ENCODE assay signal across 11 mouse cellular contexts in genomic region chr7:99295104-99295503, GRCm38 (mm10). TPM values are rescaled to one million over a fixed set of nuclear protein-coding genes. Genes with fewer than 3 reads are reported as not detected.
DNase-seq lines count a peak whose midpoint lies in the region; ATAC-seq and TF ChIP-seq lines count a peak whose summit lies in the region.
"Had no signal": no experiment of that assay in that cellular context is flagged by ENCODE, and none has a peak within 500 bp of the region (broad histone marks: within the 10 kb centered on the region; RNA-seq: fewer than 3 reads in every experiment).

No protein-coding gene starts in this region.

- H3K9me3 ChIP-seq in hindbrain, embryonic 14.5 days (ENCODE audit: control insufficient read depth, low read length): no peaks in the 10 kb centered on the region
- no peaks in the 10 kb centered on the region for H3K9me3 ChIP-seq in hindbrain, embryonic 11.5 days (ENCODE audit: control insufficient read depth, low read length)
- no peaks in the 10 kb centered on the region for H3K9me3 ChIP-seq in embryonic facial prominence, embryonic 15.5 days (replicated peaks)
- H3K9me3 ChIP-seq in hindbrain, embryonic 15.5 days: no peaks in the 10 kb centered on the region
- H3K9me3 ChIP-seq in liver, embryonic 11.5 days (ENCODE audit: control insufficient read depth, low read length): no peaks in the 10 kb centered on the region
- H3K9me3 ChIP-seq: liver, embryonic 13.5 days; midbrain, embryonic 12.5 days had no signal

- no peak for DNase-seq in hindbrain, embryonic 14.5 days (ENCODE audit: low spot score)
- no peak for DNase-seq in hindbrain, embryonic 11.5 days (ENCODE audit: low spot score)
- DNase-seq in liver, embryonic 11.5 days (ENCODE audit: low spot score): no peak
- DNase-seq in testis, postnatal 10 days (ENCODE audit: low spot score): no peak
- DNase-seq in cerebellum, adult 8-10 months: no peak
- DNase-seq: cerebellum, adult 2 months; liver, embryonic 13.5 days had no signal

- peaks cover 22% of the 10 kb centered on the region for H3K36me3 ChIP-seq in hindbrain, embryonic 14.5 days (replicated peaks; ENCODE audit: control insufficient read depth, insufficient read depth)
- no peaks in the 10 kb centered on the region for H3K36me3 ChIP-seq in hindbrain, embryonic 11.5 days (ENCODE audit: control insufficient read depth, insufficient read depth, low read length)
- no peaks in the 10 kb centered on the region for H3K36me3 ChIP-seq in C2C12 (ENCODE audit: control insufficient read depth, insufficient read depth)
- no peaks in the 10 kb centered on the region for H3K36me3 ChIP-seq in embryonic facial prominence, embryonic 15.5 days
- peaks cover 11% of the 10 kb centered on the region for H3K36me3 ChIP-seq in hindbrain, embryonic 15.5 days
- H3K36me3 ChIP-seq in liver, embryonic 11.5 days (ENCODE audit: control insufficient read depth, insufficient read depth, low read length): no peaks in the 10 kb centered on the region
- H3K36me3 ChIP-seq: liver, embryonic 13.5 days had no signal

- peaks cover 16% of the 10 kb centered on the region for H3K79me2 ChIP-seq in C2C12 (ENCODE audit: control insufficient read depth, insufficient read depth)

- H3ac ChIP-seq in C2C12 (ENCODE audit: control insufficient read depth, insufficient read length, low read depth): no peak overlapping the region

- TF ChIP-seq CTCF in C2C12 (IDR thresholded peaks at IDR 0.05; ENCODE audit: control insufficient read depth, insufficient read depth, insufficient read length): no peak

- 64% methylated on average over 8 of the region's 8 CpGs for WGBS in hindbrain, embryonic 14.5 days
- 78% methylated on average over 8 of the region's 8 CpGs for WGBS in hindbrain, embryonic 11.5 days
- 40% methylated on average over 8 of the region's 8 CpGs for WGBS in embryonic facial prominence, embryonic 15.5 days
- 65% methylated on average over 8 of the region's 8 CpGs for WGBS in hindbrain, embryonic 15.5 days
- 74% methylated on average over 8 of the region's 8 CpGs for WGBS in liver, embryonic 11.5 days

- no peak overlapping the region for H3K4me2 ChIP-seq in hindbrain, embryonic 14.5 days (replicated peaks)
- no peak overlapping the region for H3K4me2 ChIP-seq in hindbrain, embryonic 11.5 days (replicated peaks; ENCODE audit: low read depth, low read length)
- no peak overlapping the region for H3K4me2 ChIP-seq in embryonic facial prominence, embryonic 15.5 days (replicated peaks)
- H3K4me2 ChIP-seq in hindbrain, embryonic 15.5 days: no peak overlapping the region
- H3K4me2 ChIP-seq in liver, embryonic 11.5 days: no peak overlapping the region
- H3K4me2 ChIP-seq: liver, embryonic 13.5 days; midbrain, embryonic 12.5 days had no signal

- H3K79me3 ChIP-seq in C2C12 (ENCODE audit: low read depth): no peaks in the 10 kb centered on the region

- H3K9ac ChIP-seq in hindbrain, embryonic 14.5 days: no peak overlapping the region
- no peak overlapping the region for H3K9ac ChIP-seq in hindbrain, embryonic 11.5 days (ENCODE audit: low read depth, low read length)
- H3K9ac ChIP-seq in embryonic facial prominence, embryonic 15.5 days: no peak overlapping the region
- no peak overlapping the region for H3K9ac ChIP-seq in hindbrain, embryonic 15.5 days
- H3K9ac ChIP-seq in liver, embryonic 11.5 days (ENCODE audit: low read depth, low read length): no peak overlapping the region
- H3K9ac ChIP-seq: liver, embryonic 13.5 days; midbrain, embryonic 12.5 days had no signal

- H3K27ac ChIP-seq in hindbrain, embryonic 14.5 days: peak overlapping the region; percentile 47
- no peak overlapping the region for H3K27ac ChIP-seq in hindbrain, embryonic 11.5 days (ENCODE audit: low read depth, low read length)
- no peak overlapping the region; the same call in 1 of the 2 replicates for H3K27ac ChIP-seq in embryonic facial prominence, embryonic 15.5 days (replicated peaks)
- H3K27ac ChIP-seq in hindbrain, embryonic 15.5 days (replicated peaks): peak overlapping the region; percentile 55; the same call in 1 of the 2 replicates
- no peak overlapping the region for H3K27ac ChIP-seq in liver, embryonic 11.5 days (ENCODE audit: low read depth, low read length)
- H3K27ac ChIP-seq: liver, embryonic 13.5 days; midbrain, embryonic 12.5 days had no signal

- no peak for ATAC-seq in hindbrain, embryonic 14.5 days (ENCODE audit: low FRiP score)
- no peak for ATAC-seq in hindbrain, embryonic 11.5 days (ENCODE audit: low FRiP score)
- ATAC-seq in embryonic facial prominence, embryonic 15.5 days (ENCODE audit: insufficient number of reproducible peaks, low FRiP score, low TSS enrichment, low read depth): peak; percentile 39; the same call in 1 of the 2 replicates
- no peak for ATAC-seq in hindbrain, embryonic 15.5 days (ENCODE audit: low FRiP score, low read depth)
- ATAC-seq in liver, embryonic 11.5 days (replicated peaks; ENCODE audit: low FRiP score): no peak

- peaks cover 11% of the 10 kb centered on the region for H3K4me1 ChIP-seq in hindbrain, embryonic 14.5 days (replicated peaks; ENCODE audit: control insufficient read depth, insufficient read depth, low read length)
- peaks cover under 1% of the 10 kb centered on the region; the same call in 1 of the 2 replicates for H3K4me1 ChIP-seq in hindbrain, embryonic 11.5 days (replicated peaks; ENCODE audit: control insufficient read depth, insufficient read depth, low read length)
- peaks cover 20% of the 10 kb centered on the region for H3K4me1 ChIP-seq in embryonic facial prominence, embryonic 15.5 days
- peaks cover 30% of the 10 kb centered on the region for H3K4me1 ChIP-seq in hindbrain, embryonic 15.5 days (replicated peaks)
- H3K4me1 ChIP-seq in liver, embryonic 11.5 days (replicated peaks; ENCODE audit: control insufficient read depth, insufficient read depth, low read length): no peaks in the 10 kb centered on the region
- H3K4me1 ChIP-seq: liver, embryonic 13.5 days had no signal

- H3K4me3 ChIP-seq in hindbrain, embryonic 14.5 days (replicated peaks; ENCODE audit: low read length): no peak overlapping the region
- no peak overlapping the region for H3K4me3 ChIP-seq in hindbrain, embryonic 11.5 days (ENCODE audit: low read depth, low read length)
- no peak overlapping the region for H3K4me3 ChIP-seq in C2C12 (ENCODE audit: insufficient read depth, poor library complexity, severe bottlenecking)
- H3K4me3 ChIP-seq in embryonic facial prominence, embryonic 15.5 days (replicated peaks): no peak overlapping the region
- no peak overlapping the region for H3K4me3 ChIP-seq in hindbrain, embryonic 15.5 days
- H3K4me3 ChIP-seq in liver, embryonic 11.5 days (ENCODE audit: low read depth, low read length): no peak overlapping the region
- H3K4me3 ChIP-seq: liver, embryonic 13.5 days; midbrain, embryonic 12.5 days had no signal

- no peaks in the 10 kb centered on the region for H3K27me3 ChIP-seq in hindbrain, embryonic 14.5 days (ENCODE audit: control insufficient read depth, insufficient read depth, low read length)
- no peaks in the 10 kb centered on the region for H3K27me3 ChIP-seq in hindbrain, embryonic 11.5 days (ENCODE audit: control insufficient read depth, insufficient read depth, low read length)
- H3K27me3 ChIP-seq in C2C12 (ENCODE audit: control insufficient read depth, insufficient read depth, insufficient read length): no peaks in the 10 kb centered on the region
- H3K27me3 ChIP-seq in embryonic facial prominence, embryonic 15.5 days: 0 out of 2 replicates have a peak, but pooled peaks cover 4% of the 10 kb centered on the region
- H3K27me3 ChIP-seq in hindbrain, embryonic 15.5 days: no peaks in the 10 kb centered on the region
- H3K27me3 ChIP-seq in liver, embryonic 11.5 days (replicated peaks; ENCODE audit: control insufficient read depth, insufficient read depth, low read length): no peaks in the 10 kb centered on the region

TF ChIP-seq in C2C12, 6 proteins besides CTCF, POLR2A, EP300 and RAD21:
- TF ChIP-seq MYOD1 (IDR thresholded peaks at IDR 0.05; ENCODE audit: control insufficient read depth, insufficient read length, low read depth) (peak; percentile 59), FOSL1 (IDR thresholded peaks at IDR 0.05; ENCODE audit: insufficient read depth, low read length, poor library complexity, severe bottlenecking) (no peak), USF1 (IDR thresholded peaks at IDR 0.05; ENCODE audit: low read depth) (no peak), MAX (IDR thresholded peaks at IDR 0.05) (no peak), CEBPB (IDR thresholded peaks at IDR 0.05; ENCODE audit: low read depth) (no peak)

RNA-seq across cellular contexts. Expression of gene Map6, which starts 27.9 kb away (rescaled TPM):
- polyA plus RNA-seq in hindbrain, embryonic 14.5 days (2014; fragmentation: Nextera tagmentation; extraction: Ambion mirVana): 122 and 135 TPM in 2 replicates
- polyA plus RNA-seq in hindbrain, embryonic 11.5 days (2014; fragmentation: Nextera tagmentation; extraction: Ambion mirVana): 49.6 and 51.8 TPM in 2 replicates
- polyA plus RNA-seq in C2C12 (2012; fragmentation: generic; extraction: Trizol): 39.2 TPM
- 9.3 and 11.0 TPM in 2 replicates for polyA plus RNA-seq in embryonic facial prominence, embryonic 15.5 days (2015; fragmentation: Nextera tagmentation; extraction: Ambion mirVana)
- polyA plus RNA-seq in hindbrain, embryonic 15.5 days (2015; fragmentation: Nextera tagmentation; extraction: Ambion mirVana): 139 and 155 TPM in 2 replicates
- 0.32 and 0.69 TPM in 2 replicates for polyA plus RNA-seq in liver, embryonic 11.5 days (2014; fragmentation: Nextera tagmentation; extraction: Ambion mirVana)

RNA-seq across cellular contexts. Expression of gene Mogat2, which starts 56.7 kb away (rescaled TPM):
- 1.3 and 2.5 TPM in 2 replicates for polyA plus RNA-seq in hindbrain, embryonic 14.5 days (2014; fragmentation: Nextera tagmentation; extraction: Ambion mirVana)
- 11.1 and 14.5 TPM in 2 replicates for polyA plus RNA-seq in hindbrain, embryonic 11.5 days (2014; fragmentation: Nextera tagmentation; extraction: Ambion mirVana)
- 0.77 TPM for polyA plus RNA-seq in C2C12 (2012; fragmentation: generic; extraction: Trizol)
- polyA plus RNA-seq in embryonic facial prominence, embryonic 15.5 days (2015; fragmentation: Nextera tagmentation; extraction: Ambion mirVana): 2.5 TPM in 2 replicates
- 1.3 TPM in 2 replicates for polyA plus RNA-seq in hindbrain, embryonic 15.5 days (2015; fragmentation: Nextera tagmentation; extraction: Ambion mirVana)
- 37.8 and 42.2 TPM in 2 replicates for polyA plus RNA-seq in liver, embryonic 11.5 days (2014; fragmentation: Nextera tagmentation; extraction: Ambion mirVana)
- polyA plus RNA-seq: cerebellum, adult 2 months had no signal

RNA-seq across cellular contexts. Expression of gene Serpinh1, which starts 57.9 kb away (rescaled TPM):
- 122 and 128 TPM in 2 replicates for polyA plus RNA-seq in hindbrain, embryonic 14.5 days (2014; fragmentation: Nextera tagmentation; extraction: Ambion mirVana)
- 245 and 269 TPM in 2 replicates for polyA plus RNA-seq in hindbrain, embryonic 11.5 days (2014; fragmentation: Nextera tagmentation; extraction: Ambion mirVana)
- polyA plus RNA-seq in C2C12 (2012; fragmentation: generic; extraction: Trizol): 1,202 TPM
- 2,130 and 2,205 TPM in 2 replicates for polyA plus RNA-seq in embryonic facial prominence, embryonic 15.5 days (2015; fragmentation: Nextera tagmentation; extraction: Ambion mirVana)
- polyA plus RNA-seq in hindbrain, embryonic 15.5 days (2015; fragmentation: Nextera tagmentation; extraction: Ambion mirVana): 286 and 303 TPM in 2 replicates
- polyA plus RNA-seq in liver, embryonic 11.5 days (2014; fragmentation: Nextera tagmentation; extraction: Ambion mirVana): 224 and 232 TPM in 2 replicates

Comparison
In these comparisons a context has a peak if more than half of its experiments do, and no peak if none do; other contexts are left out.
1. H3K27ac ChIP-seq: peak in hindbrain, embryonic 14.5 days (single experiment) and hindbrain, embryonic 15.5 days (single experiment); none in hindbrain, embryonic 11.5 days (single experiment), embryonic facial prominence, embryonic 15.5 days (single experiment) and liver, embryonic 11.5 days (single experiment).